Mouse (Mus musculus): ENCODE results near the gene Hoxb6. TPM values are rescaled to one million over a fixed set of nuclear protein-coding genes. Genes with fewer than 3 reads are reported as not detected.

Hoxb6 gene
- total RNA-seq, 2 experiments from 2014 or later = 0.38 to 0.54 TPM

GRCm38 (mm10) chr11:96327122-96327521 lies 34.8 kb downstream of the Hoxb6 start:
- no peak for DNase-seq
- intact Hi-C loops (cut with DNase I) = no loop called here

- intact Hi-C loops (cut with DNase I) = no loop called here
- DNase-seq = no peak
Observed at GRCm38 (mm10) chr11:96327750-96328149, 35.5 kb downstream of the Hoxb6 start.

- intact Hi-C loops (cut with DNase I) = no loop called here
- DNase-seq = no peak
Observed at GRCm38 (mm10) chr11:96328605-96329004, 36.3 kb downstream of the Hoxb6 start.

GRCm38 (mm10) chr11:96332105-96332504 lies 39.8 kb downstream of the Hoxb6 start:
- intact Hi-C loops (cut with DNase I) = no loop called here
- no peak for DNase-seq

GRCm38 (mm10) chr11:96332618-96333032 lies 40.3 kb downstream of the Hoxb6 start:
- no peak for DNase-seq
- intact Hi-C loops (cut with DNase I) = no loop called here

- DNase-seq = no peak
- intact Hi-C loops (cut with DNase I) = no loop called here
Observed at GRCm38 (mm10) chr11:96333241-96334001, 41.1 kb downstream of the Hoxb6 start.

GRCm38 (mm10) chr11:96334002-96334364 lies 41.7 kb downstream of the Hoxb6 start:
- intact Hi-C loops (cut with DNase I) = no loop called here
- no peak for DNase-seq

GRCm38 (mm10) chr11:96334998-96335397 lies 42.7 kb downstream of the Hoxb6 start:
- no peak for DNase-seq
- intact Hi-C loops (cut with DNase I) = no loop called here

- intact Hi-C loops (cut with DNase I) = no loop called here
- DNase-seq = no peak
Observed at GRCm38 (mm10) chr11:96336597-96336996, 44.3 kb downstream of the Hoxb6 start.

- intact Hi-C loops (cut with DNase I) = no loop called here
- no peak for DNase-seq
Observed at GRCm38 (mm10) chr11:96337026-96337425, 44.8 kb downstream of the Hoxb6 start.

- DNase-seq = no peak
- intact Hi-C loops (cut with DNase I) = no loop called here
Observed at GRCm38 (mm10) chr11:96338957-96339855, 46.9 kb downstream of the Hoxb6 start.

GRCm38 (mm10) chr11:96340698-96341365 lies 48.6 kb downstream of the Hoxb6 start:
- no peak for DNase-seq
- intact Hi-C loops (cut with DNase I) = no loop called here

GRCm38 (mm10) chr11:96341701-96342575 lies 49.7 kb downstream of the Hoxb6 start:
- intact Hi-C loops (cut with DNase I) = no loop called here
- DNase-seq = no peak

GRCm38 (mm10) chr11:96342576-96342930 lies 50.3 kb downstream of the Hoxb6 start:
- intact Hi-C loops (cut with DNase I) = no loop called here
- no peak for DNase-seq

GRCm38 (mm10) chr11:96343206-96343745 lies 51.0 kb downstream of the Hoxb6 start:
- DNase-seq = no peak
- intact Hi-C loops (cut with DNase I) = no loop called here

GRCm38 (mm10) chr11:96344061-96344877 lies 52.0 kb downstream of the Hoxb6 start:
- no peak for DNase-seq
- intact Hi-C loops (cut with DNase I) = no loop called here

- DNase-seq = no peak
- intact Hi-C loops (cut with DNase I) = no loop called here
Observed at GRCm38 (mm10) chr11:96344878-96345159, 52.5 kb downstream of the Hoxb6 start.

- DNase-seq = no peak
- intact Hi-C loops (cut with DNase I) = no loop called here
Observed at GRCm38 (mm10) chr11:96345220-96345892, 53.1 kb downstream of the Hoxb6 start.
